Mouse (Mus musculus): ENCODE data around the gene Ensa. TPM values are rescaled to one million over a fixed set of nuclear protein-coding genes. Genes with fewer than 3 reads are reported as not detected.

Ensa gene
- polyA plus RNA-seq, 1 experiment from 2014 or later, result 69.9 TPM

DNA sequence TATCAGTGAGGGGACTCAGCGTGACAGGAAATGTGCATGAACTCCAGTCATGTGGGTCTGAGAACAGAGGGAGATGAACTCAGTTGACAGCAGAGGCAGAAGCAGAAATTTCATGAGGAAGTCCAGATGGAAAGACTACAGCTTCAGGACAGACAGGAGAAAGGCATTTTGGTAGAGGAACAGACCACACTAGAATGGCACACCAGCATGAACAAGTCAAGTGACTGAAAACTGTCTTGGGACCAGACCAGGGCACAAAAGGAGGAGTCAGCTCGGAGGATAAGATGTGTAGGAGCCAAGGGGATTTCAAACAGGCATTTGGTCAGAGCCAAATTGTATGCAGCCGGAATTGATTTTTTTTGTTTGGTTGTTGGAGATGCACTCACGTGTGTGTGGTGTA is 10.8 kb downstream of the Ensa start:
- WGBS, result 50% methylated on average over 4 of the region's 4 CpGs
- no peak overlapping the region for H3K9ac ChIP-seq (ENCODE audit: low read depth, low read length)
- no peak overlapping the region for H3K4me2 ChIP-seq (ENCODE audit: low read depth, low read length)
- ATAC-seq, result no peak
- no peaks in the 10 kb centered on the region for H3K27me3 ChIP-seq (replicated peaks; ENCODE audit: control insufficient read depth, insufficient read depth, low read length)
- 0 out of 2 replicates have a peak overlapping the region, but pooled peaks have one; percentile 31 for H3K27ac ChIP-seq (ENCODE audit: low read length)
- H3K4me3 ChIP-seq (ENCODE audit: low read length), result no peak overlapping the region
- H3K9me3 ChIP-seq (ENCODE audit: control insufficient read depth, low read length), result no peaks in the 10 kb centered on the region
- H3K36me3 ChIP-seq (ENCODE audit: control insufficient read depth, insufficient read depth, low read length), result peaks cover 8% of the 10 kb centered on the region; the same call in 1 of the 2 replicates
- H3K4me1 ChIP-seq (ENCODE audit: control insufficient read depth, insufficient read depth, low read length), result no peaks in the 10 kb centered on the region

DNA sequence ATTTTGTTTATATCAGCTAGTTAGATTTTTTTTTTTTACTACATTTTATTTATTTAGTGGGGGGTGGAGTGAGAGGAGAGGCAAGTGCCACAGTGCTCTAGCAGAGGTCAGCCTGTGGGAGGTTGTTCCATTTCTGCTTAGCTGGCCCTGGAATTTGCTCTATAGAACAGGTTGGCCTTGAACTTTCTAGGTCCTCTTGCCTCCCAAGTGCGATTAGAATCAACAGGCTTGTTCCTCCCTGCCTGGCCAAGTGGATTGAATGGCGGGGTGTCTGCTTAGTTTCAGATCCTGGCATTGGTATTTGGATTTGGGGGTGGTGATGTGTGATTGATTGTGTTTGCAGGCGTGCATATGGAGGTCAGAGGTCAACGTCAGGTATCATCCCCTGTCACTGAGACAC is 11.3 kb downstream of the Ensa start:
- no peaks in the 10 kb centered on the region for H3K4me1 ChIP-seq (ENCODE audit: control insufficient read depth, insufficient read depth, low read length)
- H3K9ac ChIP-seq (ENCODE audit: low read depth, low read length), result no peak overlapping the region
- ATAC-seq, result no peak
- H3K36me3 ChIP-seq (ENCODE audit: control insufficient read depth, insufficient read depth, low read length), result peaks cover 4% of the 10 kb centered on the region; the same call in 1 of the 2 replicates
- no peaks in the 10 kb centered on the region for H3K9me3 ChIP-seq (ENCODE audit: control insufficient read depth, low read length)
- H3K4me3 ChIP-seq (ENCODE audit: low read length), result no peak overlapping the region
- no peak overlapping the region for H3K4me2 ChIP-seq (ENCODE audit: low read depth, low read length)
- whole genome bisulfite sequencing, result 48% methylated on average over 4 of the region's 4 CpGs
- H3K27me3 ChIP-seq (replicated peaks; ENCODE audit: control insufficient read depth, insufficient read depth, low read length), result no peaks in the 10 kb centered on the region
- H3K27ac ChIP-seq (ENCODE audit: low read length), result no peak overlapping the region

DNA sequence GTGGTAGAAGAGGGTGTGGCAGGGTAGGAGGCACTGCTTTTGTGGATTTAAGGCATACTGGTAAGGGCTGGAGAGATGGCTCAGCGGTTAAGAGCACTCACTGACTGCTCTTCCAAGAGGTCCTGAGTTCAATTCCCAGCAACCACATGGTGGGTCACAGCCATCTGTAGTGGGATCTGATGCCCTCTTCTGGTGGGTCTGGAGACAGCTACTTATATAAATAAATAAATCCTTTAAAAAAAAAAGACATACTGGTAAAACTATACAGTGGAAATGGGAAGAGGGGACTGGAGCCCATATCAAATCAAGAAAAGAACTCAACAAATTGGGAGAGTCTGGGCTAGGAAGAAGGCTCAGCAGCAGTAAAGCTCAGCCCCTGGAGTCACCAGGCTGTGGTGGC is 14.9 kb downstream of the Ensa start:
- H3K4me1 ChIP-seq (ENCODE audit: control insufficient read depth, insufficient read depth, low read length), result no peaks in the 10 kb centered on the region
- peaks cover 5% of the 10 kb centered on the region; the same call in 1 of the 2 replicates for H3K36me3 ChIP-seq (ENCODE audit: control insufficient read depth, insufficient read depth, low read length)
- no peaks in the 10 kb centered on the region for H3K27me3 ChIP-seq (replicated peaks; ENCODE audit: control insufficient read depth, insufficient read depth, low read length)
- no peaks in the 10 kb centered on the region for H3K9me3 ChIP-seq (ENCODE audit: control insufficient read depth, low read length)
- H3K9ac ChIP-seq (ENCODE audit: low read depth, low read length), result no peak overlapping the region
- no peak for ATAC-seq
- no peak overlapping the region for H3K4me2 ChIP-seq (ENCODE audit: low read depth, low read length)
- no peak overlapping the region for H3K27ac ChIP-seq (ENCODE audit: low read length)
- H3K4me3 ChIP-seq (ENCODE audit: low read length), result no peak overlapping the region
- 90% methylated on average over 1 of the region's 1 CpGs for WGBS

DNA sequence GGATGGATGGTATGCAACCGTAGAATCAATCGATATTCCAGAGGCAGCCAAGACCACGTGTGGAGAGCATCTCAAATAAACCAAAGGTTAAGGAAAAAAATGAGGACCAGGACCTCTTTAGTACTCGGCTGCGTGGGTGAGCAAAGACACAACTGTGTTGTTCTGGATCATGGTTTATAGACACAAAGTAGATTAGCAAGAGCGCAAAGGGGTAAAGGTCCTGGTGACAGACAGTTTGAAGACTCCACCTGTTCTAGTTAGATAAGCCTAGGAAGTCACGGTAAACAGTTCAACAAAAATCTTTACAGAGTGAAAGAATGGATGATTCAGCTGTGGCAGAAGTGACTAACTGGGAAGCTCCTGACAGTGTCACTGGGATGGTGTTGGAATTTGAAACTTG is 18.3 kb downstream of the Ensa start:
- H3K4me3 ChIP-seq (ENCODE audit: low read length), result no peak overlapping the region
- no peak overlapping the region for H3K4me2 ChIP-seq (ENCODE audit: low read depth, low read length)
- no peak overlapping the region for H3K27ac ChIP-seq (ENCODE audit: low read length)
- H3K9ac ChIP-seq (ENCODE audit: low read depth, low read length), result no peak overlapping the region
- no peaks in the 10 kb centered on the region for H3K27me3 ChIP-seq (replicated peaks; ENCODE audit: control insufficient read depth, insufficient read depth, low read length)
- WGBS, result 62% methylated on average over 7 of the region's 7 CpGs
- 0 out of 2 replicates have a peak, but pooled peaks cover 2% of the 10 kb centered on the region for H3K4me1 ChIP-seq (ENCODE audit: control insufficient read depth, insufficient read depth, low read length)
- peak; percentile 74 for ATAC-seq
- no peaks in the 10 kb centered on the region for H3K9me3 ChIP-seq (ENCODE audit: control insufficient read depth, low read length)
- 0 out of 2 replicates have a peak, but pooled peaks cover 2% of the 10 kb centered on the region for H3K36me3 ChIP-seq (ENCODE audit: control insufficient read depth, insufficient read depth, low read length)

DNA sequence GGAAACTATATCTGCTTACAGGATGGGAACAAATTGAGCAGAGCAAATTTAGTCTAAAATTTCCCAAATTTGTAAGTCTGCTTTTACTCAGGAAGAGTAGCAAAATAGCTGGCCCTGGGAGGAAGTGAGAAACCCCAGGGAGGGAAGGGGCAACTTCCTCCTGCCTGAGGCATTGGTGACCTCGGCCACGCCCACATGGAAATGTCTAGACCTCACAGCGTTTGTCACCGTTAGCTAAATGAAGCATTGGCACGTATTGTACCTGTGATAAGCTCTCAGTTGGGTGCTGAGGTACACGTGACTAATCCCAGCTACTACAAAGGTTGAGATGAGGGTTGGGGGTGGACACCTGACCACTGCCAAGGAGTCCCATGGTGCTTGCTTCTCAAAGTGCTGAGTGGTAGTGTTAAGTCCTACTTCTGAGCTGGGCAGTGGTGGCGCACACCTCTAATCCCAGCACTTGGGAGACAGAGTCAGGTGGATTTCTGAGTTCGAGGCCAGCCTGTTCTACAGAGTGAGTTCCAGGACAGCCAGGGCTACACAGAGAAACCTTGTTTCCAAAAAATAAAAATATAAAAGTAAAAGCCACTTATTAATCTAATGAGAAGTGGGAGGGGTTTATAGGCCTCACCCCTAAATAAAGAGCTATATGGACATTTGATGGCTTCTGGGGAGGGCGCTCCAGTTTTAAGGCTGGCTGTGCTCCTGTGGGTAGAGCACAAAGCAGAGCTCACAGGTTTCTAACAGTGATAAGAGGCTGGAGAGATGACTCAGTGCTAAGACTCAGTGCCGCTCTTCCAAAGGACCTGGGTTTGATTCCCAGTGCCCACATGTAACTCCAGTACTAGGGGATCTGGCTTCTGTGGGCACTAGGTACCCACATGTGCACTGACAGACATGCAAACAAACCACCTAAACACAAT is 20.8 kb downstream of the Ensa start:
- H3K27me3 ChIP-seq (replicated peaks; ENCODE audit: control insufficient read depth, insufficient read depth, low read length), result no peaks in the 10 kb centered on the region
- no peak overlapping the region for H3K9ac ChIP-seq (ENCODE audit: low read depth, low read length)
- H3K36me3 ChIP-seq (ENCODE audit: control insufficient read depth, insufficient read depth, low read length), result 0 out of 2 replicates have a peak, but pooled peaks cover 2% of the 10 kb centered on the region
- no peak overlapping the region for H3K27ac ChIP-seq (ENCODE audit: low read length)
- 60% methylated on average over 10 of the region's 10 CpGs for WGBS
- H3K4me2 ChIP-seq (ENCODE audit: low read depth, low read length), result no peak overlapping the region
- ATAC-seq, result no peak
- H3K4me1 ChIP-seq (ENCODE audit: control insufficient read depth, insufficient read depth, low read length), result peaks cover 5% of the 10 kb centered on the region
- no peaks in the 10 kb centered on the region for H3K9me3 ChIP-seq (ENCODE audit: control insufficient read depth, low read length)
- no peak overlapping the region for H3K4me3 ChIP-seq (ENCODE audit: low read length)

DNA sequence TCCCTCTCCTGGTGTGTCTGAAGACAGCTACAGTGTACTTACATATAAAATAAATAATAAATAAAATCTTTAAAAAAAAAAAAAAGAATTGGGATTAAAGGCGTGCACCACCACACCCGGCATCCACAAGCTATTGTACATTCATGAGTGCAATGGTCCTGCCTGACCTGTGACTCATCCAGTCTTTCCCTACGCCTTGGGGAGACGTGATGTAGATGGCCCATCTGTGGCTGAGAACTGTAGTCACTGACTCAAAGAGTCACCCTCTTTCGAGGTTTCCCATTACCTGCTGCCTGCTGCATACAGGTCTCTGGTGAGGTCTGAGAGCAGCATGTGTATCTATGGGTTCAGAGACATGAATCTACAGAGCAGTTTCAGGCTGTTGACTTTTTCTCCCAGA is 23.2 kb downstream of the Ensa start:
- no peaks in the 10 kb centered on the region for H3K36me3 ChIP-seq (ENCODE audit: control insufficient read depth, insufficient read depth, low read length)
- ATAC-seq, result no peak
- no peak overlapping the region for H3K4me3 ChIP-seq (ENCODE audit: low read length)

DNA sequence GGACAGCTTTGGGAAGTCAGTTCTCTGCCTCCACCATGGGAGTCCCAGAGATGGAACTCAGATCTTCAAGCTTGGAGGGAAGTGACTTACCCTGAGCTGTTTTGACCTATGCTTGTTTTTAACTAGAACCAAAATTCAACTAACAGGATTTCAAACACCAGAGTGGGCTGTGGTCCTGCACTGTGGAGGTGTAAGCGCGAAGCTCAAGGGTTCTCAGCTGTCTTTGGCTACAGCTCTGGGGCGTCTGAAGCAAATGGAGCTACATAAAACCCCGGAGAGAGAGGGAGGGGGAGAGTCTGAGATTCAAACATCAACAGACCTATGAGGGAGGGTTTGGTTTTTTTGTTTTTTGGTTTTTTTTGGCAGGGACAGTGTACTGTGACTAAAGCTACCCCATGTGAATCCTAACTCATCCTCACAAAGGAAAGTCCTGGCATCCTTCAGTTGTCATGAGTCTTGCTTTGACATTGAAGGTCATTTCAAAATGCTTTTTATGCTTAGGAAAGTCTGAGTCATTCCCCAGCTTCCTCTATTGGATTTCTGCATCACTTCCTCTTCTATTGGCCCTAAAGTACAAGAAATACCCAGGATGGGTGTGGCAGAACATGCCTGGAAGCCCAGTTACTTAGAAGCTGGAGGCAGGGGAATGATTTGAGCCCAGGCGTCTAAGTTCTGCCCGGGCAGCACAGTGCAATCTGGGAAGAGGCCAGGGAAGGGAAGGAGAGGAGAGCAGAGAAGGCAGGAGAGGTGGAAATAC is 25.7 kb downstream of the Ensa start:
- H3K4me2 ChIP-seq (ENCODE audit: low read depth, low read length), result no peak overlapping the region
- H3K27me3 ChIP-seq (replicated peaks; ENCODE audit: control insufficient read depth, insufficient read depth, low read length), result no peaks in the 10 kb centered on the region
- H3K4me1 ChIP-seq (ENCODE audit: control insufficient read depth, insufficient read depth, low read length), result peaks cover 16% of the 10 kb centered on the region
- no peak overlapping the region for H3K4me3 ChIP-seq (ENCODE audit: low read length)
- H3K27ac ChIP-seq (ENCODE audit: low read length), result peak overlapping the region; percentile 71
- 63% methylated on average over 6 of the region's 6 CpGs for WGBS
- peak; percentile 50 for ATAC-seq
- H3K9ac ChIP-seq (ENCODE audit: low read depth, low read length), result 0 out of 2 replicates have a peak overlapping the region, but pooled peaks have one; percentile 6
- no peaks in the 10 kb centered on the region for H3K36me3 ChIP-seq (ENCODE audit: control insufficient read depth, insufficient read depth, low read length)
- no peaks in the 10 kb centered on the region for H3K9me3 ChIP-seq (ENCODE audit: control insufficient read depth, low read length)

More for the DNA sequence above, 23.2 kb downstream of the Ensa start:
- H3K4me1 ChIP-seq (ENCODE audit: control insufficient read depth, insufficient read depth, low read length), result peaks cover 12% of the 10 kb centered on the region
- WGBS, result 89% methylated on average over 5 of the region's 5 CpGs
- no peaks in the 10 kb centered on the region for H3K27me3 ChIP-seq (replicated peaks; ENCODE audit: control insufficient read depth, insufficient read depth, low read length)
- H3K9me3 ChIP-seq (ENCODE audit: control insufficient read depth, low read length), result no peaks in the 10 kb centered on the region
- H3K9ac ChIP-seq (ENCODE audit: low read depth, low read length), result no peak overlapping the region
- H3K4me2 ChIP-seq (ENCODE audit: low read depth, low read length), result no peak overlapping the region
- no peak overlapping the region for H3K27ac ChIP-seq (ENCODE audit: low read length)

DNA sequence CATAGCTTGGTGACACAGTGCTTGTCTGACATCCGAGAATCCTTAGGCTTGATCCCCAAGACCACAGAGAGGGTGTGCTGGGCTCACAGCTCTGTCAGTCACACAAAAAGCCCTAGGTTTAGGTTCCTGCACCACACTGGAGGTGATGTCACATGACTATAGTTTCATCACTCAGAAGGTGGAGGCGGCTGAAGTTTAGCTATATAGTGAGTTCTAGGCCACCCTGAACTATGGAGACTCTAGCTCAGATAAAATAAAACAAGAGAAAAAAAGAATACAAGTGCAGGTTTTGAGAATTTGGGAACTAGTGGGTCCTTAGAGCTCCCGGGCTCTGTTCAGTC is 26.2 kb downstream of the Ensa start:
- Histone ChIP-seq H3K27me3 (replicated peaks; ENCODE audit: control insufficient read depth, insufficient read depth, low read length) (no peaks in the 10 kb centered on the region), H3K9ac (ENCODE audit: low read depth, low read length) (0 out of 2 replicates have a peak overlapping the region, but pooled peaks have one; percentile 6), H3K4me2 (ENCODE audit: low read depth, low read length) (no peak overlapping the region), H3K36me3 (ENCODE audit: control insufficient read depth, insufficient read depth, low read length) (no peaks in the 10 kb centered on the region), H3K4me1 (ENCODE audit: control insufficient read depth, insufficient read depth, low read length) (peaks cover 16% of the 10 kb centered on the region), H3K27ac (ENCODE audit: low read length) (peak overlapping the region; percentile 71), H3K9me3 (ENCODE audit: control insufficient read depth, low read length) (no peaks in the 10 kb centered on the region), H3K4me3 (ENCODE audit: low read length) (no peak overlapping the region)
- 77% methylated on average over 3 of the region's 3 CpGs for WGBS
- no peak; the same call in 1 of the 2 replicates for ATAC-seq

Measured in intestine, embryonic 16.5 days (tissue).